Mouse (Mus musculus): Measurements from ENCODE around the gene Wdr74. TPM values are rescaled to one million over a fixed set of nuclear protein-coding genes. Genes with fewer than 3 reads are reported as not detected.

Wdr74 gene
- polyA plus RNA-seq, 1 experiment from 2014 or later, result 80.7 TPM

DNA sequence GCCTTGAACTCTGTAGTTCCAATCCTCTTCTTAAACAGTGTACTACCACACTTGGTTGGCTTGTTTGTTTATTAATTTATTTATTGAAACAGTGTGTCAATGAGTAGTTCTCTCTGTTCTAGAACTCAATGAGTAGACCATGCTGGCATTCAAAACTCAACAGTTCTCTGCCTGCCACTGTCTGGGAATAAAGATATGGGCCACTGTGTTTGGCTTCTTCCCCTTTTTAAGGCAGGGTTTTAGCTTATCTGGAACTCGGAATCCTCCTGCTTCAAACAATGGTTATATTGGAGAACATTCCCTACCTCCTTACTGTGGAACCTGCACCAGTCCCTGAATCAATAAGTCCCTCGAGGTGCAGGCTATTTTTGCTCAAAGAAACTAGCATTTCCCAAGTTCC, 23.3 kb downstream of the Wdr74 start:
- WGBS, result 86% methylated on average over 2 of the region's 2 CpGs

DNA sequence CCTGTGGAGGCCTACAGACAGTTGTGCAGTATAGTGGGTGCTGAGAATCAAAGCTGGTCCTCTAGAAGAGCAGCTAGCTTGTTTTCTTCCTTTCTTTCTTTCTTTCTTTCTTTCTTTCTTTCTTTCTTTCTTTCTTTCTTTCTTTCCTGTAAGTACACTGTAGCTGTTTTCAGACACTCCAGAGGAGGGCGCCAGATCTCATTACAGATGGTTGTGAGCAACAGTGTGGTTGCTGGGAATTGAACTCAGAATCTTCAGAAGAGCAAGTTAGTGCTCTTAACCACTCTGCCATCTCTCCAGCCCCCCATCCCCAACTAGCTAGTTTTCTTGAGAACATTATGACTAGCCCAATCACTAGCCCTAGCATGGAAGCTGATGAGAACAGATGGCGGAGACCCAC, 25.1 kb downstream of the Wdr74 start:
- Histone ChIP-seq H3K27me3 (no peaks in the 10 kb centered on the region), H3K4me3 (no peak overlapping the region), H3K9me3 (0 out of 2 replicates have a peak, but pooled peaks cover 7% of the 10 kb centered on the region), H3K9ac (replicated peaks) (no peak overlapping the region), H3K36me3 (peaks cover 40% of the 10 kb centered on the region), H3K4me1 (peaks cover 20% of the 10 kb centered on the region), H3K27ac (replicated peaks) (no peak overlapping the region), H3K4me2 (replicated peaks) (no peak overlapping the region)
- 85% methylated on average over 2 of the region's 2 CpGs for WGBS
- ATAC-seq (ENCODE audit: low FRiP score, low read depth), result no peak

More for the DNA sequence above, 23.3 kb downstream of the Wdr74 start:
- Histone ChIP-seq H3K9ac (replicated peaks) (no peak overlapping the region), H3K36me3 (peaks cover 37% of the 10 kb centered on the region), H3K27ac (replicated peaks) (no peak overlapping the region), H3K9me3 (no peaks in the 10 kb centered on the region), H3K4me1 (peaks cover 24% of the 10 kb centered on the region), H3K4me3 (no peak overlapping the region), H3K4me2 (replicated peaks) (no peak overlapping the region), H3K27me3 (no peaks in the 10 kb centered on the region)
- ATAC-seq (ENCODE audit: low FRiP score, low read depth), result no peak

DNA sequence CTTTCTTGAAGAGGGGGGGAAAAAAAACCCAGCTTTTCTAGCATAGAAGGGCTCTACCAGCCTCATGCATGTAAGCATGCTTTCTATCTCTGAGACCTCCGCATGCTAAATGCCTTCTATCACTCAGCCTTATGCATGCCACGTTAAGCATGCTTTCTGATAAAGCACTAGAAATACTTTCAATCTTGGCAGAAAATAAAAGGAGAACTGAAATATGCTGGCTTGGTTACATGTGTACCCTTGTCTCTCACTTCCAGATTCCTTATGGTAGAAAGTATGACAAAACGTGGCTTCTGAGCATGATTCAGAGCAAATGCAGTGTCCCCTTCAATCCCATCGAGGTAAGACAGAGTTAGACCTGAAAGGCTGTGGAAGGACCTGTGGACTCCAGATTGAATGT, 27.6 kb downstream of the Wdr74 start:
- no peaks in the 10 kb centered on the region for H3K27me3 ChIP-seq
- H3K9ac ChIP-seq (replicated peaks), result no peak overlapping the region
- no peak overlapping the region for H3K4me3 ChIP-seq
- no peak overlapping the region for H3K27ac ChIP-seq (replicated peaks)
- no peak overlapping the region for H3K4me2 ChIP-seq (replicated peaks)
- 96% methylated on average over 4 of the region's 4 CpGs for WGBS
- peaks cover 7% of the 10 kb centered on the region for H3K4me1 ChIP-seq
- H3K9me3 ChIP-seq, result 0 out of 2 replicates have a peak, but pooled peaks cover 7% of the 10 kb centered on the region
- no peak for ATAC-seq (ENCODE audit: low FRiP score, low read depth)
- peaks cover 64% of the 10 kb centered on the region for H3K36me3 ChIP-seq

DNA sequence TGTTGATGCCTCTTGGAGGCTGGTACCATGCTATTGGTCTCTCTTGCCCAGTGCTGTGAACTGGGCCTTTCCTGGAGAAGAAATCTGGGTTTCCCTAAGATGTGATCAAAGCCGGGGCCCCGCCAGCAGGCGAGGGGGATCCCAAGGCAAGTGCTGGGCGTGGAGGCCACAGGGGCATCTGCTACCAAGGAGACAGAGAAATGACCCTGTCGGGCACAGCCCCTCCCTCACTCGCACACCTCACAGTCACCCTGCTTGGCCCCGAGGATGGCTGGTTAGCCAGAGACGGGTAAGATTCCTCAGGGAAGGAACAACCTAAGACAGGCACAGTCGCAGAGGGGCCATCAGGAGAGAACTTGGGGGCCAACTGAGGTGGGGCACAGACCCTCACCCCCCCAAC, 29.9 kb downstream of the Wdr74 start:
- no peak for ATAC-seq (ENCODE audit: low FRiP score, low read depth)
- Histone ChIP-seq H3K4me3 (no peak overlapping the region), H3K27me3 (no peaks in the 10 kb centered on the region), H3K9me3 (0 out of 2 replicates have a peak, but pooled peaks cover 7% of the 10 kb centered on the region), H3K27ac (replicated peaks) (no peak overlapping the region), H3K9ac (replicated peaks) (no peak overlapping the region), H3K36me3 (peaks cover 85% of the 10 kb centered on the region), H3K4me2 (replicated peaks) (no peak overlapping the region), H3K4me1 (peaks cover 2% of the 10 kb centered on the region)
- 98% methylated on average over 9 of the region's 9 CpGs for WGBS

DNA sequence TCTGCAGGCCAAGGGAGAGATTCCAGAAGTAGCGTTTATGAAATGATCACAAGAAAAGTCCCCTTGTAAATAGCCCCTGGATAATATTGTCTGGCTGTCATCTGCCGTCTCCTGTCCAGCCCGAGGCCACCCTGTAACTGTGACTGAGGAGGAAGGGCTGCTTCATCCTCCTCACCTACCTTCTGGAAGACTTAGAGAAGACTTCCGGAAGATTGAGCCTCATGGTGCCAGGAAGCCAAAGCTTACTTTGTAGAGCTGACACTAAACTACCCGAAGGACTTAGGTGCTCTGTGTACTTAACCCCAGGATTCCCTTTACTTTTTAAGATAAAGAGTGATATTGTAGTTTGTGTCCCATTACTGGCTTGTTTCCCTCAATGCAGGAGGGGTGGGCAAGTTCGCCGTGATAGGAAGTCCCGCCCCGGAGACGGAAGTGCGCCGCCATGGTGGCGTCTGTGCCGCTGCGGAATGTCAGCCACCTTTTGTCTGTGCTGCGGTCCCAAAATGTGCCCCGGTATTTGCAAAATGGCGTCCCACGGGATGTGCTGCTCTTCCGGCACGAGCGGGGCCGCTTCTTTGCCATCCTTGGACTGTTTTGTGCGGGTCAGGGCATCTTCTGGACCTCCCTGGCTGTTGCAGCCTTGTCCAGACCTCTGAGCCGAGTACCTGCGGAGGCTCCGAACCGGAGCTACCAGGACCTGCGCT, 35.1 kb downstream of the Wdr74 start, which contains the start of gene Tmem223:
Tmem223 (plus strand) TSS at position 430 of the 704 bp plus-strand sequence.
- WGBS, result 18% methylated on average over 29 of the region's 29 CpGs

DNA sequence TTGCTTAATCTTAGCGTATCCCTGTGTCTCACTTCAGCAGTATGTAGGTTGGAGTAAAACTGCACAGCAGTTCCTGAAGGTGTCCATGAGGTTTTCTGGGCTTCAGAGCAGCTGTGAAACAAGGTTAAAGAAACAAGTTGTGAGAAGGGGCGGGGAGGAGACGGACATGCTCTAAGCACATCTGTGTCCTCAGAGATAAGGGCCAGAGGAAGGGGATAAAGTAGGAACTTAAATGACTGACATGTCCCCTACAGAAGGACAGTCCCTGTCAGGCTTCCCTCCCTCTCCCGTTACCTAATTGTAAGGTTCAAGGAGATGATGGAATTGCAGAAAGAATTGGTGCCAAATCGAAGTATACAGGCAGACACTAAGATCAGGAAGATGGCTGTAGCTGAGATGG, 37.4 kb downstream of the Wdr74 start:
- 86% methylated on average over 5 of the region's 5 CpGs for WGBS
- Histone ChIP-seq H3K4me1 (peaks cover 33% of the 10 kb centered on the region), H3K27me3 (no peaks in the 10 kb centered on the region), H3K9me3 (no peaks in the 10 kb centered on the region), H3K27ac (replicated peaks) (peak overlapping the region; percentile 98; the same call in 1 of the 2 replicates), H3K4me2 (replicated peaks) (peak overlapping the region; percentile 99), H3K9ac (replicated peaks) (peak overlapping the region; percentile 94; the same call in 1 of the 2 replicates), H3K4me3 (peak overlapping the region; percentile 79; the same call in 1 of the 2 replicates), H3K36me3 (peaks cover 41% of the 10 kb centered on the region)
- ATAC-seq (ENCODE audit: low FRiP score, low read depth), result no peak

More for the DNA sequence above, 35.1 kb downstream of the Wdr74 start, which contains the start of gene Tmem223:
- H3K36me3 ChIP-seq, result peaks cover 59% of the 10 kb centered on the region
- H3K9me3 ChIP-seq, result no peaks in the 10 kb centered on the region
- ATAC-seq (ENCODE audit: low FRiP score, low read depth), result peak; percentile 31; the same call in 1 of the 2 replicates
- H3K4me1 ChIP-seq, result peaks cover 31% of the 10 kb centered on the region
- peak within 1 kb of the TSS; percentile 75 for H3K4me2 ChIP-seq (replicated peaks)
- H3K4me3 ChIP-seq, result peak within 1 kb of the TSS; percentile 86
- H3K27ac ChIP-seq (replicated peaks), result peak within 1 kb of the TSS; percentile 90
- no peaks in the 10 kb centered on the region for H3K27me3 ChIP-seq
- peak within 1 kb of the TSS; percentile 93 for H3K9ac ChIP-seq (replicated peaks)

DNA sequence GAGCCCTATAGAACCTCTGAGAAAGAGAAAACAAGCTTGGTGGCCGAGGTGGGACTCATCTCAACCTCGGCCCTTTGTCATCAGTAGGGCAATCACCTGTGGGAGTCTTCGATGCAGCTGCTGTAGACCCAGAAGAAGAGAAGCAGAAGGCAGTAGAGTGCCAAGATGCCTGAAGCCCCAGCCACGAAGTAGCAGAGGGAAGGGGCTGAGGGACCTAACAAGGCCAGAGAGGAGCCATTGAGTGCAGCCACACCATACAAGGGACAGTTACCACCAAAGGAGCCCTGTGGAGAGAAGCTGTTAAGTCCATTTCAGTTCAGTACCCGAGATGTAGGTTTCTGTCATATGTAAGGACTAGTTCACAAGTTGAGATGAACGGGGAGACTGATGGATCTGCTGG, 37.8 kb downstream of the Wdr74 start:
- ATAC-seq (ENCODE audit: low FRiP score, low read depth), result no peak
- 63% methylated on average over 6 of the region's 6 CpGs for WGBS
- peaks cover 41% of the 10 kb centered on the region for H3K36me3 ChIP-seq

DNA sequence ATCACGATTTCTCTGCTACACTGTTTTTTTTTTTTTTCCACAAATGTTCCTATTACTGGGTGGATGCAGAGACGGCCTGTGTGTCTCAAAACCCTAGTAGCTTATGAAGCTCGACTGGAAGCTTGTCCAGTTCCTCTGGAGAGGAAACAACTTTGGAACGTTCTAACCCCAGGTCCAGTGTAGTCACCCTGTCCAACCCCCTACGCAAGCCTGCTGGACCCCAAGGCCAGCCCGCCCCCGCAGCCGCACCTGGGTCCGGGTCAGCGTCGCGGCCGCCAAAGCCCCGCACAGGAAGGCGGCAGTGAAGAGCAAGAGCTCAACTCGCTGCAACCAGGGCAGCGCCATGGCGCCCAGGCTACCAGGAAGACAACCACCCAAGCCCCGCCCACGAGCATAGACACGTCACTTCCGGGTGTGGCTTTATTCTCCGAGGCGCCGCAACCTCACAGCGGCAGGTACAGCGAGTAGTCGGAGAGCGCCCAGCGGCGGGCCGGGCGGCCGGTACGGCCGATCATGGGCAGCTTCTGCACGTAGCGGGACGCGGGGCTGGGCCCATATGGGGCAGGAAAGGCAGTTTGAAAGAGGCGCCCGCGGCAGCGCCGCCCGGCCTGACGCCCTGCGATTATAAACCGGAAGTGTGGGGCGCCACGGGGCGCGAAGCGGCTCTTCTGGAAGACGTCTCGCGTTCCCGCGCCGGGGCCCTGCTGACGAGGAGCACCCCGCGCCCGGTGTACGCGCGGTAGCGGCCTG, 38.6 kb downstream of the Wdr74 start, which contains the start of gene Tmem179b:
Tmem179b (minus strand) TSS at position 382 of the 750 bp plus-strand sequence.
- Histone ChIP-seq H3K4me3 (peak within 1 kb of the TSS; percentile 79), H3K27me3 (no peaks in the 10 kb centered on the region), H3K9ac (replicated peaks) (peak within 1 kb of the TSS; percentile 94), H3K36me3 (peaks cover 37% of the 10 kb centered on the region), H3K9me3 (no peaks in the 10 kb centered on the region), H3K4me2 (replicated peaks) (peak within 1 kb of the TSS; percentile 99), H3K27ac (replicated peaks) (peak within 1 kb of the TSS; percentile 98), H3K4me1 (peaks cover 33% of the 10 kb centered on the region)
- under 1% methylated on average over 68 of the region's 68 CpGs for WGBS
- ATAC-seq (ENCODE audit: low FRiP score, low read depth), result peak; percentile 95

More for the DNA sequence above, 37.8 kb downstream of the Wdr74 start:
- no peaks in the 10 kb centered on the region for H3K27me3 ChIP-seq
- peak overlapping the region; percentile 99 for H3K4me2 ChIP-seq (replicated peaks)
- peak overlapping the region; percentile 79 for H3K4me3 ChIP-seq
- H3K27ac ChIP-seq (replicated peaks), result peak overlapping the region; percentile 98
- H3K9ac ChIP-seq (replicated peaks), result peak overlapping the region; percentile 94; the same call in 1 of the 2 replicates
- H3K4me1 ChIP-seq, result peaks cover 33% of the 10 kb centered on the region
- no peaks in the 10 kb centered on the region for H3K9me3 ChIP-seq

DNA sequence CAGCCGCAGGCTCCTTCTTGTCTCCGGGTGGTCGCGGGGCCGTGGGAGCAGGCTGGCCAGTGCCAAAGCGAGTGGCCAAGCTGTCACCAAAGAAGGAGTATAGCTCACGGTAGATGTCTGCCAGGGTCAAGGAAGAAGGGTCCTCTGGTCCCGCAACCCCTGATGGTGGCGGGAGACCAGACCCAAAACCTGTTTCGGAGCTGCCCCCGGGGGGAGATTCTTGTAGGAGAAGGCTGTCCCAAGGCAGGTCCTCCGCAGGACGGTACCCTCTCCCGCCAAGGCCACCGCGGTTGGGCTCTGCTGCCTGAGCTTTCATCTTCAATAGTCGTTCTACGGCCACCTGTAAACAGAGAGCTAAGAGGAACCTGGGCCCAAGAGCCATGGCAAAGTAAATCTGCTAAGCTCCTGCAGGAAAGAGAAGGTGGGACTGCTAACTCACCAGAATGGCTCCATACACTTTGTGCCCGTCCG, 39.4 kb downstream of the Wdr74 start:
- 5% methylated on average over 20 of the region's 20 CpGs for WGBS

DNA sequence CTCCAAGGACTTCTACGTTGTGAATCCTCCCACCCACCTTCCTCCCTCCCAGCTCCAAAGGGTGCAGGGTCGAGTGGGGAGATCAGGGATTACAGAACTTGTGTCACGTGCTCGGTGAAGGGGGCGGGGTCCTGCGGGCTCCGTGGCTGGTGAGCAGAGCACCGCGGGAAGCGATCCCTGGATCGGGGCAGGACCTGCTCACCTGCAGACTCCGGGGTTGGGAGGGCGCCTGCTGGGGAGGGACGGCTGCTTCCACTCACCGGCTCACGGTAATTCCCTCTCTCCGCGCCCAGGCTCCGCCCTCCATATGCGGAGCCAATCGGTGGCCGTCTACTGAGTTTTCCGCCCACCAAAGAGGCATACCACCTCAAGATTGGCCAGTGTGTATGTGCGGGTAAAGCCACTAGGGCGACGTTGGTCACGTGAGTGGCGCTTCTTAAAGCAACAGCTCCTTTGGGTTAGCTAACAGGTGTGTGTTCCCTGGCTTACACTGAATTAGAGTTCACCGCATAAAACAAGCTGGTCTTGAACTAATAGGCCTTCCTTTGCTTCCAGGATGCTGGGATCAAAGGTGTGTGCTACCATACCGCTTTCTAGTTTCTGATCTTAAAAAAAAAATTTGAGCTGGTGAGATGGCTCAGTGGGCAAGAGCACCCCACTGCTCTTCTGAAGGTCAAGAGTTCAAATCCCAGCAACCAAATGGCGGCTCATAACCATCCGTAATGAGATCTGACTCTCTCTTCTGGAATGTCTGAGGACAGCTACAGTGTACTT, 50.6 kb downstream of the Wdr74 start, which contains the start of gene Taf6l:
Taf6l (minus strand) TSS at position 410 of the 774 bp plus-strand sequence.
- Histone ChIP-seq H3K36me3 (peaks cover 32% of the 10 kb centered on the region), H3K9me3 (no peaks in the 10 kb centered on the region), H3K9ac (replicated peaks) (peak within 1 kb of the TSS; percentile 76), H3K4me3 (peak within 1 kb of the TSS; percentile 79), H3K4me1 (peaks cover 15% of the 10 kb centered on the region), H3K27ac (replicated peaks) (peak within 1 kb of the TSS; percentile 67), H3K4me2 (replicated peaks) (peak within 1 kb of the TSS; percentile 69), H3K27me3 (no peaks in the 10 kb centered on the region)
- under 1% methylated on average over 31 of the region's 32 CpGs for WGBS
- peak; percentile 99 for ATAC-seq (ENCODE audit: low FRiP score, low read depth)

More for the DNA sequence above, 39.4 kb downstream of the Wdr74 start:
- Histone ChIP-seq H3K9me3 (no peaks in the 10 kb centered on the region), H3K27me3 (no peaks in the 10 kb centered on the region), H3K4me1 (peaks cover 33% of the 10 kb centered on the region), H3K36me3 (peaks cover 35% of the 10 kb centered on the region), H3K27ac (replicated peaks) (peak overlapping the region; percentile 98), H3K4me3 (peak overlapping the region; percentile 79), H3K4me2 (replicated peaks) (peak overlapping the region; percentile 99), H3K9ac (replicated peaks) (peak overlapping the region; percentile 94)
- ATAC-seq (ENCODE audit: low FRiP score, low read depth), result peak; percentile 28

DNA sequence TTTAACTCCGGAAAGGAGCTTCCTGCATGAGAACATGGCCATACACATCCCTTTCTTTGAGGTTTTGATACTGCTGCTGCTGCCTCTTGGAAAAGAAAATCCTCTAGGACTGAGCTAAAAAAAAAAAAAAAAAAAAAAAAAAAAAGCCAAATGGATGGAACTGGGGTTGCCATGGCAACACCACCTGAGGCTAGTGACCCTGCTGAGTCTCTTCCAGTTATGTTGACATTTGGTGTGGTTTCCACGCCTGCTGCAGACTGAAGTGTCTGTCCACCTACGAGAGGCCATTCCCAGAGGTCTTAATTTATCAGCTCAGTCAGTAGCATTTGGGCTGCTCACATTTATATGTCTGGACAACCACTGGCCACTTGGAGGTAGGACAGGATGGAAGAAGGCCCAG, 52.9 kb downstream of the Wdr74 start:
- no peaks in the 10 kb centered on the region for H3K9me3 ChIP-seq
- no peak overlapping the region for H3K9ac ChIP-seq (replicated peaks)
- WGBS, result 20% methylated on average over 3 of the region's 3 CpGs
- no peak for ATAC-seq (ENCODE audit: low FRiP score, low read depth)
- no peak overlapping the region for H3K4me3 ChIP-seq
- H3K27me3 ChIP-seq, result no peaks in the 10 kb centered on the region
- peaks cover 22% of the 10 kb centered on the region for H3K36me3 ChIP-seq
- H3K4me1 ChIP-seq, result peaks cover 15% of the 10 kb centered on the region
- peak overlapping the region; percentile 70 for H3K27ac ChIP-seq (replicated peaks)
- no peak overlapping the region for H3K4me2 ChIP-seq (replicated peaks)
